ENCODE assay signal across 26 mouse cellular contexts in the genomic region with DNA sequence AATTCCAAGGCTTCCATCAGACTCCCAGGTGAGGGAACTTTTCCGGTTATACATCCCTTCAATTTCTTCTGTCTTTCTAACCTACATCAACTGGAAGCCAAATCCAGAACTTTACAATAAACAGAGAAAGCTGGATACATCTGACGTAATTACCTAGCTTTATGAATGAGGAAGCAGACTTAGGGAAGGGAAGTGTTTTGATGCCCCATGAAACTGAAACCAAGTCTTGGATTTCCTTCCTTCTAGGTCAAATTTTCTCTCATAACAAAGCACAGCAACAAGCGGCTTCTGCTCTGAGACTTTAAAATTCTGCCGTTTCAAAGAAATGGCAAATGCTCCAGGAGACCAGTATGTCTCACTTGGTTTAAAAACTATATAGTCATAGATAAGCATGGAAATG. TPM values are rescaled to one million over a fixed set of nuclear protein-coding genes. Genes with fewer than 3 reads are reported as not detected.
A peak's percentile ranks its signal among the peaks of the same experiment; 100 is the strongest.
DNase-seq lines count a peak whose midpoint lies in the region; ATAC-seq and TF ChIP-seq lines count a peak whose summit lies in the region.
"Had no signal": no experiment of that assay in that cellular context is flagged by ENCODE, and none has a peak within 500 bp of the region (broad histone marks: within the 10 kb centered on the region; RNA-seq: fewer than 3 reads in every experiment).

No protein-coding gene starts in this region.

- no peak overlapping the region for H3K27ac ChIP-seq in lung, postnatal 0 days (ENCODE audit: low read length)
- H3K27ac ChIP-seq in brown adipose tissue, adult 24 weeks (replicated peaks; ENCODE audit: low read depth, low read length) = peak overlapping the region; percentile 59; the same call in 1 of the 2 replicates
- H3K27ac ChIP-seq: embryonic facial prominence, embryonic 13.5 days; forebrain, embryonic 12.5 days; hindbrain, embryonic 13.5 days; left cerebral cortex, adult 2 months; liver, embryonic 14.5 days; neural tube, embryonic 12.5 days had no signal

- H3K9me3 ChIP-seq in lung, postnatal 0 days (ENCODE audit: low read length) = no peaks in the 10 kb centered on the region
- H3K9me3 ChIP-seq in megakaryocyte, embryonic 14.5 days = peaks cover 5% of the 10 kb centered on the region
- H3K9me3 ChIP-seq: forebrain, embryonic 12.5 days; hindbrain, embryonic 13.5 days; neural tube, embryonic 12.5 days had no signal

- no peaks in the 10 kb centered on the region for H3K4me1 ChIP-seq in lung, postnatal 0 days (ENCODE audit: insufficient read depth, low read depth, low read length)
- H3K4me1 ChIP-seq in brown adipose tissue, adult 24 weeks (ENCODE audit: control insufficient read depth, insufficient read depth, insufficient read length, low read length) = no peaks in the 10 kb centered on the region
- H3K4me1 ChIP-seq in megakaryocyte, embryonic 14.5 days = peaks cover 12% of the 10 kb centered on the region
- H3K4me1 ChIP-seq: embryonic facial prominence, embryonic 13.5 days; forebrain, embryonic 12.5 days; hindbrain, embryonic 13.5 days; neural tube, embryonic 12.5 days had no signal

- H3K4me3 ChIP-seq in lung, postnatal 0 days (ENCODE audit: low read depth, low read length) = no peak overlapping the region
- no peak overlapping the region for H3K4me3 ChIP-seq in brown adipose tissue, adult 24 weeks (ENCODE audit: insufficient read depth, low read depth, low read length)
- peak overlapping the region; percentile 23 for H3K4me3 ChIP-seq in megakaryocyte, embryonic 14.5 days (replicated peaks)
- H3K4me3 ChIP-seq: embryonic facial prominence, embryonic 13.5 days; erythroblast, embryonic 14.5 days; forebrain, embryonic 12.5 days; hindbrain, embryonic 13.5 days; left cerebral cortex, adult 2 months; neural tube, embryonic 12.5 days had no signal

- H3K9ac ChIP-seq in lung, postnatal 0 days (replicated peaks; ENCODE audit: low read depth) = no peak overlapping the region
- H3K9ac ChIP-seq: embryonic facial prominence, embryonic 13.5 days; forebrain, embryonic 12.5 days; hindbrain, embryonic 13.5 days; liver, embryonic 14.5 days; neural tube, embryonic 12.5 days had no signal

- no peak for TF ChIP-seq EP300 in lung, postnatal 0 days (IDR thresholded peaks at IDR 0.05)

- intact Hi-C loops in left cerebral cortex, postnatal 14 days (cut with DNase I) = no loop called here

- H3K36me3 ChIP-seq in lung, postnatal 0 days (ENCODE audit: insufficient read depth, low read length) = no peaks in the 10 kb centered on the region
- no peaks in the 10 kb centered on the region for H3K36me3 ChIP-seq in megakaryocyte, embryonic 14.5 days (replicated peaks; ENCODE audit: low read length)
- H3K36me3 ChIP-seq: embryonic facial prominence, embryonic 13.5 days; forebrain, embryonic 12.5 days; hindbrain, embryonic 13.5 days; neural tube, embryonic 12.5 days had no signal

- no peak overlapping the region for H3K4me2 ChIP-seq in lung, postnatal 0 days (replicated peaks; ENCODE audit: low read depth, low read length)
- H3K4me2 ChIP-seq: embryonic facial prominence, embryonic 13.5 days; forebrain, embryonic 12.5 days; hindbrain, embryonic 13.5 days; neural tube, embryonic 12.5 days had no signal

- ATAC-seq in lung, postnatal 0 days = no peak
- no peak for ATAC-seq in cerebellum, adult (ENCODE audit: insufficient number of reproducible peaks, low FRiP score, low TSS enrichment)
- ATAC-seq: inflammation-experienced regulatory T-cells, adult 6 months had no signal

- no peaks in the 10 kb centered on the region for H3K27me3 ChIP-seq in lung, postnatal 0 days (replicated peaks; ENCODE audit: insufficient read depth, low read length)
- H3K27me3 ChIP-seq in megakaryocyte, embryonic 14.5 days (replicated peaks) = peaks cover 1% of the 10 kb centered on the region
- H3K27me3 ChIP-seq: embryonic facial prominence, embryonic 13.5 days; forebrain, embryonic 12.5 days; hindbrain, embryonic 13.5 days; neural tube, embryonic 12.5 days had no signal

- 83% methylated on average over 4 of the region's 4 CpGs for WGBS in lung, postnatal 0 days

- peak; percentile 30 for DNase-seq in lung, postnatal 0 days (ENCODE audit: low spot score)
- no peak for DNase-seq in lung, adult 18-20 months
- DNase-seq in left cerebral cortex, postnatal 14 days (ENCODE audit: low spot score in 2 of 2) = no peak
- no peak for DNase-seq in spleen, postnatal 36 days (ENCODE audit: low spot score in 2 of 2)
- DNase-seq: cerebellum, adult 18-20 months; cerebellum, postnatal 25 days; embryo, embryonic 11 days; gastrocnemius, postnatal 36 days; kidney, adult 18-20 months; kidney, postnatal 10 days; lung, postnatal 10 days; midbrain, embryonic 14.5 days had no signal

- TF ChIP-seq CTCF in lung, postnatal 0 days (IDR thresholded peaks at IDR 0.05) = no peak

RNA-seq across cellular contexts. Expression of gene Fcgr4, which starts 12.4 kb away (rescaled TPM):
- 3.3 and 4.0 TPM in 2 replicates for polyA plus RNA-seq in lung, postnatal 0 days (2015; fragmentation: Nextera tagmentation; extraction: Ambion mirVana)
- polyA plus RNA-seq in brown adipose tissue, adult 24 weeks (2012; ENCODE audit: insufficient read depth, insufficient read length, missing spikeins) = 2.2 and 3.9 TPM in 2 replicates
- polyA plus RNA-seq in megakaryocyte, embryonic 14.5 days (2012; ENCODE audit: insufficient read depth, low replicate concordance) = 0.07 TPM in 1 of 2 replicates, not detected in the other
- total RNA-seq in left cerebral cortex, postnatal 14 days (2021) = not detected
- total RNA-seq: gastrocnemius, postnatal 36 days; layer of hippocampus, postnatal 10 days; megakaryocyte-erythroid progenitor cell, adult 5-6 weeks had no signal
- polyA plus RNA-seq: erythroblast, embryonic 14.5 days; inflammation-experienced regulatory T-cells, adult 6 months had no signal

RNA-seq across cellular contexts. Expression of gene Fcgr2b, which starts 30.0 kb away (rescaled TPM):
- polyA plus RNA-seq in lung, postnatal 0 days (2015; fragmentation: Nextera tagmentation; extraction: Ambion mirVana) = 6.9 and 9.2 TPM in 2 replicates
- polyA plus RNA-seq in brown adipose tissue, adult 24 weeks (2012; ENCODE audit: insufficient read depth, insufficient read length, missing spikeins) = 11.0 and 11.9 TPM in 2 replicates
- 17.6 TPM in 1 of 2 replicates, not detected in the other for polyA plus RNA-seq in megakaryocyte, embryonic 14.5 days (2012; ENCODE audit: insufficient read depth, low replicate concordance)
- total RNA-seq in left cerebral cortex, postnatal 14 days (2021) = 1 to 10 TPM; 4.6 to 5.2 TPM
- polyA plus RNA-seq: erythroblast, embryonic 14.5 days had no signal

RNA-seq across cellular contexts. Expression of gene Fcgr3, which starts 58.4 kb away (rescaled TPM):
- 29.3 and 37.4 TPM in 2 replicates for polyA plus RNA-seq in lung, postnatal 0 days (2015; fragmentation: Nextera tagmentation; extraction: Ambion mirVana)
- polyA plus RNA-seq in brown adipose tissue, adult 24 weeks (2012; ENCODE audit: insufficient read depth, insufficient read length, missing spikeins) = 15.9 and 17.1 TPM in 2 replicates
- 9.2 TPM in 1 of 2 replicates, not detected in the other for polyA plus RNA-seq in megakaryocyte, embryonic 14.5 days (2012; ENCODE audit: insufficient read depth, low replicate concordance)
- total RNA-seq in left cerebral cortex, postnatal 14 days (2021) = 10 to 100 TPM; 10.3 to 10.8 TPM
- polyA plus RNA-seq: C2C12; erythroblast, embryonic 14.5 days had no signal
